Mouse (Mus musculus) yolk sac, embryonic 10.5 days (tissue): ENCODE measurements around the gene Ppib.

Source experiments
- DNase-seq: peaks from one replicate; pipeline ENCODE4 v3.0.0-alpha.2; 2017; ENCODE audit warnings: low spot score

Gene Ppib

DNA sequence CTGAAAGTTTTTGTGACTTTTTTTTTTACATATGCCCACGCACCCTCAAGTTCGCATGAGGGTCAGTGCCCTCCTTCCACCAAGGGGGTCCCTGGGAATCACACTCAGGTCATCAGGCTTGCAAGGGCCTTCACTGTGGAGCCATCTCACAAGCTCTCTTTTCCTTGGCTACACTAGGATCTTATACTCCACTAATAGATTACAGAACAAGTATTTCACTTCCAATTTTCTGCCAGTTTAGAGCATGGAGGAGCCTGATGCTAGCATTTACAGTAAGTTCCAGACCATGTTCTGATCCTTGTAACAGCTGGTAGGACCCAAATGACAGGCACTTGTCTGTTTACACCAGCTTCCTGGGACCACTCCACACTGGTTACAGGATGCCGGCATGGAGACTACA, 18.1 kb downstream of the Ppib start:
- DNase-seq, result no peak

GRCm38 (mm10) chr9:66078493-66078892, 18.5 kb downstream of the Ppib start:
- no peak for DNase-seq

- DNase-seq, result no peak
Measured at GRCm38 (mm10) chr9:66080804-66081459, 20.9 kb downstream of the Ppib start.

GRCm38 (mm10) chr9:66081999-66082398, 22.0 kb downstream of the Ppib start:
- no peak for DNase-seq

DNA sequence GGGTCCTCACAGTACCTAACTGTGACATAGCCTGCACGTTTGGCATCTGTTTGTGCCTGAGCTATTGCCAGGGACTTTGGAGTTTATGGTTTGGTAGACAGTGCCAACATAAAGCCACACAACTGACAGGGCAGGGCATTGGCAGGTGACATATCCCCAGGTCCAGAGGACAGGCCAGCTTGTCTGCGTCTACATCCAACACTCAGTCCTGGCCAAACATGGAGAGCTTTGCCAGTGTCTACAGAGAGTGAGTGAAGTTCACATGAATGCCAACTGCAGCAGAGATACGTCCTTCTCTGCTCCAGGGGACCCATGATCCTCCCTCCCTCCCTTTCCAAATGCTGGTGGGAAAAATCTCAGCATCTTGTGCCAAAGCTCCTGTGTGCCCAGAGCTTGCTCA, 24.1 kb downstream of the Ppib start:
- DNase-seq, result no peak

DNA sequence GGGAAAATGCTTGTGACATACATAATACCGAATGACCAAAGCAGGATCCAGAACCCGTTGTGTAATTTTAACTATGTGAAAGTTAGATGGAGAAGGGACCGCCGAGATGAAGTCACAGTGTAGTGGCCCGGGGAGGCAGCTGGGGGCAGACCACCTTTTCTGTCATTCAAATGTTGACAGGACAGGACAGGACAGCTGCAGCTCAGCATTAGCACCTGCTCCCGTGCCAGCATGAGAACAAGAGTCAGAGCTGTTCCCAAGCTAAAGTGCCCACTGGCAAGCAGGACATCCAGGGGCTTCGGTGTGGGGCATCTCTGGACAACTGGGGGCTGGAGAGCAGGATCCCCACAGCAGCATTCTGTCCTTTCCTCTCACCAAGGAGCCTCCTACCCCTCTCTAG, 27.0 kb downstream of the Ppib start:
- DNase-seq, result no peak

DNA sequence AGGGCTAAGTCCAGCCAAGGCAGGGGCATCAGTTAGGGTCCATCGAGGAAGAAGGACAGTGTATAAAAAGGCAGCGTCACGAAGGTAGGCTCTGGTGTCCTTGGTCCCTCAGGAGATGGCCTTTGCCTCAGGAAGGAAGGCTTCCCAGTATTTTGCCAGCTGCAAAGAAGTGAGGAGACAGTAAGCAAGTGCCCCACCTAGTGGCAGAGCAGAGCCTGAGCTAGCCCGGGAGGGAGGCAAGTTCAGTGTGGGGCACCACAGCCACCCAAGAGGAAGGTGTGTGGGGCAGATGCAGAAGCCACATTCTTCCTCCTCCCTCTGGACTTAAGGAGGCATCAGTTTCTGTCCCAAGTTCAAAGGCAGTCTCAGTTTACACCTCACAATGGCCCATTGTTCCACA, 28.4 kb downstream of the Ppib start:
- DNase-seq, result no peak

GRCm38 (mm10) chr9:66090593-66091244, 30.7 kb downstream of the Ppib start:
- DNase-seq, result no peak

DNA sequence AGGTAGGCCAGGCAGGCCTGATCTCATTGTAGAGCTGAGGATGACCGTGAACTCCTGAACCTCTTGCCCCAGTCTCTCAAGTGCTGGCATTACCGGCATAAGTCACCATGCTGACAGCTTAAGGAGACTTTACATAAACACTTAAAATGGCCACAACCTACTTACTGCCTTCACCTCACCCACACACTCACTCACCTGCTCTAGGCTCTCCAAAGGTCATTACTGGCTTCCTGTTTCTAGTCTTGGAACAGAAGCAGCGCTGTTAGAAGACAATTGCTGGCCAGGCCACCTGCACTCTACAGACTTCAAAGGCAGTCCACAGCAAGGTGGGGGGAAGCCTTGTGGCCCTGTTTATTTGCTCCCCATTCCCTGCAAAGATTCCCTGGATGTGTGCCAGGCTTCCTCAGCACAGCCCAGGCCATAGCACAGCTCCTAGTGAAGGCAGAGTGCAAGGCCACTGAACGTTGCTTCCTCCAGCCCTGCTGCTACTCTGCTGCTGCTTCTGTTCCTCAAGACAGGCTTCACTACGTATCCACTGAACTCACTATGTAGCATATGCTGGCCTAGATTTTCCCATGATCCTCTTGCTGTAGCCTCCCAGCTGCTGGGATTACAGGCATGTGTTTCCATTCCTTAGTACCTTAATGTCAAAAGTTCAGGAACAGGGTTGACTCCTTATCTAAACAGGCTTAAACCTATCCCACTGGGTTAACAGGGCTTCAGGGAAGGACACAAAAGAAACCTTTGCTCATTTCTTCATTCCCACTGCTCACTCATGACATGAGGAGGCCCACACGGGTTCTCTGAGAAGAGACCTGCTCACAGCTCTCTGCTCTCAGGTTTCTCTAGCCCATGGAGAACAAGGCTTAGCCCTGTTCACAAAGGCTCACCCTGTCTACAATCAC, 31.6 kb downstream of the Ppib start:
- DNase-seq, result peak; percentile 20

GRCm38 (mm10) chr9:66092664-66093063, 32.6 kb downstream of the Ppib start:
- DNase-seq, result peak; percentile 74

GRCm38 (mm10) chr9:66101577-66101976, 41.6 kb downstream of the Ppib start:
- DNase-seq, result no peak

GRCm38 (mm10) chr9:66102668-66103067, 42.6 kb downstream of the Ppib start:
- DNase-seq, result no peak

DNA sequence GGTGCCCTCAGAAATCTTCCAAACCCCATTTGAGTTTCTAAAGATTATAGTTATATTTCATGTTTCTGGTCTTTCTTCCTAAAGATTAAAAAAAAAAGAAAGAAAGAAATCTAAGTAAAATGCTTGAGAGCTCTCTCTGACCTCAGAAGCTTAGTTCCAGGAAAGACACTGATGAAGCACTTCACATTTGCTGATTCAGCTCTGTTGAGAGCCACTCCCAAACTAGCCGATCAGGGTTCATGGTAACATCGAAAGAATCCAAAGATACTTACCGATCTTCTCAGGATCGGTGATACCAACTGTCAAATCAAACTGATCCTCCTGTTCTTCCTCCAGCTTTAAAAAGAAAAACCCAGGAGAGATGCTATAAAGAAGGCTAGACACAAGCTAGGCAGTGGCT, 44.6 kb downstream of the Ppib start:
- DNase-seq, result peak; percentile 37

DNA sequence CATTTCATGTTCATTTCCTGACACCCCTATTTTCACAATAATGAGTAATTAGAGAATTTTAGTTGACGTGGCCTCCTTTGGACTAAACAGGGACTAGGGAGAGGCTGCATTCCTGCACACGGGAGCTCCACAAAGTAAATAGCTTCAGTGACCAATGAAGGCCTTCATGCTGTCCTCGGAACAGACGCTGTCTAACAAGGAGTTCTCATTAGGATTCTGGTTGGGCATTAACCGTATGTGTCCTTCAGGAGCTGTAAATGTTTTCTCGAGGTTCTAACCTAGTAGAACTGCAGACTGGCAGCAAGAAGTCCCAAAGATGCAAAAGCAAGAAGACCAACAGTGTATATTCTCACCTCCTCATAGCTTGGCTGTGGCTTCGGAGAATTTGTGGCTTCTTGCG, 45.1 kb downstream of the Ppib start:
- DNase-seq, result peak; percentile 56

DNA sequence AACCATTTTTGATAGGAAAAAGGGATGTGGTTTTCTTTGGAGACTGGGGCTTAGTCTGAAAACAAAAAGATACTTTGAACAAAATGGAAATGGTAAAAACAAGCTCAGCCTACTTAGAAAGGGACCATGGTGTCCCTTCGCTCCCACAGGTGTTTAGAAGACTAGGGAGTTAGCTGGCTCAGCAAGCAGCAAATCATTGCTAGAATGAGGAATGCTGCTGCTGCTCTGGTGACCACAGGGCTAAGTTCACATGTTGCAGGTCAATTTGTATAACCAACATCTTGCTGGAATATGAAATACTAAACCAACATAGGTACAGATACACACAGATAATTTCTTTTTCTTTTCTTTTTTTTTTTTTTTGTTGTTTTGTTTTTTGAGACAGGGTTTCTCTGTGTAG, 49.6 kb downstream of the Ppib start:
- peak; percentile 47 for DNase-seq

DNA sequence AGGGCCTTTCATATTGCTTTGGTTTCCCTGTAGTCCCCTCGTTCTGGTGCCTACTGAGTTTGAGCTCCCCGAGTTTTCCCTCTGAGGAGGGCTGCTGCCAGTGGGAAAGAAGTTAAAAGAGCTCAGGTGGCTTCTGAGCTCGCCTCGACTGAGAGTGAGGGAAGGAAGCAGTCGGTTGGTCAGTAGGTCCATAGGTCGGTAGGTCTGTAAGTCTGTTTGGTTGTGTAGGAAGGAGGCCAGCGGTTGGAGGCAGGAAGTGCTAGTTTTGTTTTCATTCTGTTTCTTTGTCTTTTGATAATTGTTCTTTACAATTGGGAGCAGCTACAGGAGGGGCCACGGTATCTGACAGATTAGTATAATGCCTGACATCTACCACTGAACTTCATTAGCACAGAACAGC, 50.1 kb downstream of the Ppib start:
- DNase-seq, result peak; percentile 72

DNA sequence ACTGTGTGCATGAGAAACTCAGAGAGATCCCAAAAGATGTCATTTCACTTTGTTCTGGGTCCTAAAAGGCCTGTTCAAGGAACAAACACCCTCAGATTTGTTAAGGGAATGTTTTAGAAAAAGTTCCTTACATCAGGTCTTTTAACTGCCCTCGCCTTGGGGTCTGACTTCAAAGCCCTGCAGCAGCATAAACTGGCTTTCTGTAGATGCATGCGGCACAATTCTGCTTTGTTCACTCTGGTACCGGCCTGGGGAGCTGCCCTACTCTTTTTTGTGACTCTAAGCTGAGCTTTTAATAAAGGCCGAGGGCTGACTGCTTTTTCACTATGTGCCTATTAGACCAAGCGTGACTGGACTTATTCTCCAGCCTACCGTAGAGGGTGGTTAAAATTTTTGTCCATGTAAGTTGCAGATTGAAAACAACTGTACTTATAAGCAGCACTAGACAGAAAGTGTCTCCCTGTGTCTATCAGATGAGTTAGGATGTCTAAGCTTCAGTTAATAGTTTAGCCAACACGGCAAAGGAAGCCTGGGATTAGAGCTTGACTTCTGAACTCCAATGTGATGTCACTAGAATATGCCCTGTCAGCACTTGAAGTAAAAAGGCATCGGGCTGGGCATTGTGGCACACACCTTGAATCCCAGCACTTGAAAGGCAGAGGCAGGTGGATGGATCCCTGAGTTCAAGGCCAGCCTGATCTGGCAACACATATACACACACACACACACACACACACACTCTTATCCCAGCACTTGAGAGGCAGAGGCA, 50.8 kb downstream of the Ppib start:
- peak; percentile 47 for DNase-seq

GRCm38 (mm10) chr9:66114341-66114740, 54.3 kb downstream of the Ppib start:
- DNase-seq, result no peak
